Mouse (Mus musculus) liver, postnatal 0 days (tissue): ENCODE measurements around the gene 5730409E04Rik. TPM values are rescaled to one million over a fixed set of nuclear protein-coding genes. Genes with fewer than 3 reads are reported as not detected.

ENCODE experiments used
- ATAC-seq: fragments of 200-750 bp; cut with Nextera tagmentation; 2 replicates; pipeline ENCODE4 v1.8.0; 2017; ENCODE audit warnings: mild to moderate bottlenecking, moderate library complexity
- DNase-seq: peaks from one replicate; pipeline ENCODE4 v3.0.0-alpha.2; 2016
- H3K27ac ChIP-seq: fragments of 300-500 bp; sonication (generic); 2 replicates; pipeline ENCODE4 v1.5.1; 2014; ENCODE audit warnings: antibody characterized with exemption, moderate library complexity, mild to moderate bottlenecking, low read depth
- H3K27me3 ChIP-seq: fragments of 300-500 bp; sonication (generic); 2 replicates; pipeline ENCODE4 v1.6.1; 2014; ENCODE audit warnings: low read length, control low read depth, mixed read lengths; ENCODE audit not compliant: insufficient read depth
- H3K36me3 ChIP-seq: fragments of 300-500 bp; sonication (generic); replicated peaks from 2 replicates; pipeline ENCODE4 v1.6.1; 2014; ENCODE audit warnings: mild to moderate bottlenecking, control low read depth, low read length, moderate library complexity, mixed read lengths; ENCODE audit not compliant: insufficient read depth
- H3K4me1 ChIP-seq: fragments of 300-500 bp; sonication (generic); 2 replicates; pipeline ENCODE4 v1.6.1; 2014; ENCODE audit warnings: antibody characterized with exemption, mild to moderate bottlenecking, control low read depth; ENCODE audit not compliant: insufficient read depth
- H3K4me2 ChIP-seq: fragments of 300-500 bp; sonication (generic); 2 replicates; pipeline ENCODE4 v1.6.1; 2014; ENCODE audit warnings: low read depth, mild to moderate bottlenecking, low read length, moderate library complexity, mixed read lengths
- H3K4me3 ChIP-seq: fragments of 300-500 bp; sonication (generic); 2 replicates; pipeline ENCODE4 v1.5.1; 2014; ENCODE audit warnings: low read depth, low read length
- H3K9ac ChIP-seq: fragments of 300-500 bp; sonication (generic); replicated peaks from 2 replicates; pipeline ENCODE4 v1.6.1; 2014; ENCODE audit warnings: mild to moderate bottlenecking, moderate library complexity
- H3K9me3 ChIP-seq: fragments of 300-500 bp; sonication (generic); 2 replicates; pipeline ENCODE4 v1.6.1; 2016; ENCODE audit warnings: mild to moderate bottlenecking, control low read depth, low read length, mixed read lengths
- CTCF ChIP-seq: sonication (generic); IDR thresholded peaks from 2 replicates; pipeline ENCODE4 v1.5.1; 2016; ENCODE audit warnings: antibody characterized with exemption, low read depth
- EP300 ChIP-seq: IDR thresholded peaks from 2 replicates; pipeline ENCODE4 v1.6.1; 2016; ENCODE audit warnings: antibody characterized with exemption, low read depth, mild to moderate bottlenecking
- WGBS: fragments of 180-500 bp; shearing (Covaris S2); extraction: QIAGEN DNeasy Blood & Tissue Kit; methylation state at CpG from one replicate; pipeline ENCODE4 v1.1.7; 2014; ENCODE audit not compliant: insufficient replicate concordance; 5-methylcytosine and 5-hydroxymethylcytosine counted together
- polyA plus RNA-seq: library from polyadenylated mRNA; unstranded; fragments of >200 nt; fragmentation: Nextera tagmentation; extraction: Ambion mirVana; gene quantifications from 2 replicates; pipeline ENCODE4 v1.2.1, GENCODE M21; 2015

The 5730409E04Rik gene
- 0.34 and 0.41 TPM in 2 replicates for polyA plus RNA-seq

DNA sequence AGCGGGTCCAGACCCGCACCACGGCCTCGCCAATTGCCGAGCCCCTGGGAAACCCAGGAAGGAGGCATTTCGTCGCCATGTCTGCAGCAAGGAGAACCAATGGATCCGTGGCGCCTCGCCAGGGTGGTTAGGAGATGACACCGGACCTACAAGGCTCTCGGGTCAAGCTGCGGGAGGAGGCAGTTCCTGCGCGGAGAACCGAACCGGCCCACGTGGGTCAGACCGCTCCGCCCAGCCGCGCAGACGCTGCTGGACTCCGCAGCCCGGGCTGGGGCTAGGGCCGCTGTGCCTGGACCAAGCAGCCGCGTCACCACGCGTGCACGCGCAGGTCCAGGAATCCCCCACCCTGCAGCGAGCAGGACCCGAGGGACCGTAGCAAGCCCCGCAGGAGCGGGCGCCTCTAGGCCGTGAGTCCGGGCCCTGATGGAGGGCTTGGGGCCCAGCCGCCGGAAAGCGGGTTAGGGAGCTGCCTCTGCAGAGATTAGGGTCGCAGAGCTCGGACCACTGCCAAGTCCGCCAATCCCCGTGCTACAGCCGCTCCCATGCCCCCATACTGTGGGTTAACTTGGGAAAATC, at the start of gene 5730409E04Rik:
5730409E04Rik (plus strand) TSS at position 213 of the 576 bp plus-strand sequence.
- H3K9ac ChIP-seq: peak within 1 kb of the TSS; percentile 68
- TF ChIP-seq CTCF: no peak
- TF ChIP-seq EP300: no peak
- no peaks in the 10 kb centered on the region for H3K36me3 ChIP-seq
- ATAC-seq (peak; percentile 85), DNase-seq (peak; percentile 67)
- peak within 1 kb of the TSS; percentile 92 for H3K4me2 ChIP-seq
- WGBS: 2% methylated on average over 48 of the region's 48 CpGs
- H3K4me3 ChIP-seq: peak within 1 kb of the TSS; percentile 60
- peaks cover 7% of the 10 kb centered on the region; the same call in 1 of the 2 replicates for H3K4me1 ChIP-seq
- no peak within 1 kb of the TSS for H3K27ac ChIP-seq
- H3K27me3 ChIP-seq: no peaks in the 10 kb centered on the region
- H3K9me3 ChIP-seq: no peaks in the 10 kb centered on the region

DNA sequence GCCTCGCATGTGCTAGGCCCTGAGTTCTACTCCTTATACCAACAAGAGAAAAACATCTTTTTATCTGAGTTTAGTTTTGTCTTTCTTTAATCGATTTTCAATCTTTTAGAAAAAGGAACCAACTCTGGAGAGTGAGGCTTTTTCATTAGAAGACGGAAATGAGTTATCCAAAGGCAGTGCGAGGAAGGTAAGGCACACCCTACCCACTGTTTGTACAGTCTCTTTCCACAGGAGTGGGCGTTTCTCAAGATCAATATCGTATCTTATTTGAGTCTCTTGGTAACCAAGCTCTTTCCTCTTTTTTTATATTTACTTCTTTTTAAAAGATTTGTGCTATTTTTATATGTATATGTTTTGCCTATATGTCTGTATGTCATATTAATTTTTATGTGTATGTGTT, 45.8 kb upstream of the 5730409E04Rik start:
- peaks cover 61% of the 10 kb centered on the region for H3K36me3 ChIP-seq
- no peak overlapping the region for H3K9ac ChIP-seq
- 84% methylated on average over 6 of the region's 6 CpGs for WGBS
- no peak for TF ChIP-seq CTCF
- TF ChIP-seq EP300: no peak
- H3K4me3 ChIP-seq: no peak overlapping the region
- no peak overlapping the region for H3K27ac ChIP-seq
- no peaks in the 10 kb centered on the region for H3K27me3 ChIP-seq
- H3K9me3 ChIP-seq: no peaks in the 10 kb centered on the region
- ATAC-seq (no peak), DNase-seq (no peak)
- no peaks in the 10 kb centered on the region for H3K4me1 ChIP-seq
- no peak overlapping the region for H3K4me2 ChIP-seq

DNA sequence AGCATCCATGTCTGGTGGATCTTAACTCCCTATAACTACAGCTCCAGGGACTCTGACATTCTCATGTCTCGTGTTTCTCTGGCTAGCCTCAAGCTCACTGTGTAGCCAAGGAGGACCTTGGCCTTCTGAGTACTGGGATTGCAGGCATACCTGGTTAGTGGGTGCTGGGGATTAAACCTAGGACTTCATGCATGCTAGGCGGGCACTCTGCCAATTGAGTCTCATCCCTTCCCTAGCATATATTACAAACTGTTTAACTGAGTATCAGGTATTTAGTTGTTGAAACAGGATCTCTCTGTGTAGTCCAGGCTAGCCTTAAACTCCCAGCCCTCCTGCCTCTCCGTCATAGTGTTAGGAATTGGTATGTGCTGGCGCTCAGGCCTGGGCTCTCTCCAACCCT, 42.4 kb upstream of the 5730409E04Rik start:
- no peak overlapping the region for H3K27ac ChIP-seq
- ATAC-seq (no peak), DNase-seq (no peak)
- 92% methylated on average over 4 of the region's 4 CpGs for WGBS
- no peak overlapping the region for H3K4me2 ChIP-seq
- H3K36me3 ChIP-seq: peaks cover 57% of the 10 kb centered on the region
- H3K4me1 ChIP-seq: no peaks in the 10 kb centered on the region
- H3K9me3 ChIP-seq: no peaks in the 10 kb centered on the region
- H3K27me3 ChIP-seq: no peaks in the 10 kb centered on the region
- H3K4me3 ChIP-seq: no peak overlapping the region
- TF ChIP-seq CTCF (no peak), EP300 (no peak)
- no peak overlapping the region for H3K9ac ChIP-seq

DNA sequence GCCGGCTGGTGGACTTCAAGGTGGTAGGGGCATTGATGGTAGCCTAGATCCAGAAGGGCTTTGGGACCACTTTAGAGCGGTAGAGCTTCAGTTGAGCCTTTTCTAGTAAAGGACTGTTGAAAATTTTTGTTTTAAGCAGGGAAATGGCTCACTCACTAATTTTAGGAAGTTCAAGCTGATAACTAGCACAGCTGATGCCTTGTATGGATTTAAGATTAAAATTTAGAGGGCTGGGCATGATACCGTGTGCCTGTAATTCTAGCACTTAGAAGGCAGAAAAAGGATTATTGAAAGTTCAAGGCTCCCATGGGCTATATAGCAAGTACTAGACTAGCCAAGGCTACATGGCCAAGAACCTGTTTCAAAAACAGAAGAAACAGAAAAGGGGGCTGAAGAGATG, 39.8 kb upstream of the 5730409E04Rik start:
- TF ChIP-seq EP300 (no peak), CTCF (no peak)
- no peaks in the 10 kb centered on the region for H3K27me3 ChIP-seq
- WGBS: 92% methylated on average over 3 of the region's 3 CpGs
- no peaks in the 10 kb centered on the region for H3K9me3 ChIP-seq
- peaks cover 70% of the 10 kb centered on the region for H3K36me3 ChIP-seq
- ATAC-seq (no peak), DNase-seq (no peak)
- H3K9ac ChIP-seq: no peak overlapping the region
- no peak overlapping the region for H3K27ac ChIP-seq
- H3K4me2 ChIP-seq: no peak overlapping the region
- H3K4me3 ChIP-seq: no peak overlapping the region
- H3K4me1 ChIP-seq: no peaks in the 10 kb centered on the region

DNA sequence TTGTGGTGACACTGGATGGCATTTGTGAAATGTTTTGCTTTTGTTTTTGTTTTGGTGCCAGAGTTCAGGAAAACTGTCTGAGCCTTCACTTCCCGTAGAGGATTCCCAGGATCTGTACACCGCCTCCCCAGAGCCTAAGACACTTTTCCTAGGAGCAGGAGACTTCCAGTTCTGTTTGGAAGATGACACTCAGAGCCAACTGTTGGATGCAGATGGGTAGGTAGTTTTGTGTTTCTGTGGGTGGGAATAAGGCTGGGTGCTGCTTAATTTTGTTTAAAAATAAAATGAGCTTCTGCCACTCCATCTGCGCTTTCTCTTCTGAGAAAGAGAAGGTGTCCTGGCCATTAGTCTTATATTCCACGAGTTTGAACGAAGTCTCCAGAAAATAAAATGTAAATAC, 33.3 kb upstream of the 5730409E04Rik start:
- no peak overlapping the region for H3K27ac ChIP-seq
- no peaks in the 10 kb centered on the region for H3K27me3 ChIP-seq
- 92% methylated on average over 5 of the region's 5 CpGs for WGBS
- H3K4me2 ChIP-seq: no peak overlapping the region
- H3K9ac ChIP-seq: no peak overlapping the region
- no peak overlapping the region for H3K4me3 ChIP-seq
- H3K9me3 ChIP-seq: no peaks in the 10 kb centered on the region
- no peak for ATAC-seq
- peaks cover 90% of the 10 kb centered on the region for H3K36me3 ChIP-seq
- DNase-seq: no peak
- TF ChIP-seq CTCF (no peak), EP300 (no peak)
- H3K4me1 ChIP-seq: no peaks in the 10 kb centered on the region

DNA sequence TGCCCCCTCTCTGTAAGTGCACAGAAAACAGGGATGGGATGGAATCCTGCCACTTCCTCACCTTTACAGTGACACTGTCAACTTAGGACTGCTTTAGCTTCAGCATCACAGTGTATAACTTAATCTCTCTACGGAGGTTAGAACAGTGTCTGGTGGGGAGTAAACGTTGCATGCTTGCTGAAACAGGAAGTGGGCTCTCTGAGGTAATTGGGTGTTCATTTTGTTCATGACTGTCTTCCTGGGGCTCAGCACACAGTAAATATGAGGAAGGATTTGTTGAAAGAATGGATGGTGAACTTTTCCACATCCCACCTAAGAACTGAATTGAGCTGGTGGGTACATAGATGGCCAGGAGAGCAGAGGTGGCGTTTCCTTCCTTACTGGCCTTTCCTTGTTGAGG, 31.7 kb upstream of the 5730409E04Rik start:
- Histone ChIP-seq H3K9ac (no peak overlapping the region), H3K4me2 (no peak overlapping the region), H3K4me3 (no peak overlapping the region), H3K9me3 (no peaks in the 10 kb centered on the region), H3K27me3 (no peaks in the 10 kb centered on the region), H3K4me1 (no peaks in the 10 kb centered on the region), H3K27ac (no peak overlapping the region), H3K36me3 (peaks cover 81% of the 10 kb centered on the region)
- no peak for TF ChIP-seq CTCF
- TF ChIP-seq EP300: no peak
- WGBS: 58% methylated on average over 3 of the region's 3 CpGs
- no peak for ATAC-seq
- DNase-seq: no peak

DNA sequence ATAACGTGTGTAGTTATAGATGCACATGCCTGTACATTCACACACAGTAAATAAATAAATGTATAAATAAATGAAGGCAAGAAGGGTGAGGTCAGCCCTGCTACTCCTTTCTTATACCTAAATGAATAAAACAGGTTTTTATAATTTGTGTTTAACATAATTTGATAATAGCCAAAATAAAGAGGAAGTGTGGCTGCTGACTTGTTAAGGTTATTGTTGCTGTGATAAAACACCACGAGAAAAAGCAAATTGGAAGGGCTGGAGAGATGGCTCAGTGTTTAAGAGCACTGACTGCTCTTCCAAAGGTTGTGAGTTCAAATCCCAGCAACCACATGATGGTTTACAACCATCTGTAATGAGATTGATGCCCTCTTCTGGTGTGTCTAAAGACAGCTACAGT, 30.5 kb upstream of the 5730409E04Rik start:
- no peak overlapping the region for H3K9ac ChIP-seq
- peaks cover 79% of the 10 kb centered on the region for H3K36me3 ChIP-seq
- no peaks in the 10 kb centered on the region for H3K4me1 ChIP-seq
- H3K4me3 ChIP-seq: no peak overlapping the region
- WGBS: 83% methylated on average over 2 of the region's 2 CpGs
- no peak overlapping the region for H3K4me2 ChIP-seq
- H3K9me3 ChIP-seq: no peaks in the 10 kb centered on the region
- TF ChIP-seq CTCF (no peak), EP300 (no peak)
- no peaks in the 10 kb centered on the region for H3K27me3 ChIP-seq
- no peak for ATAC-seq
- DNase-seq: no peak
- H3K27ac ChIP-seq: no peak overlapping the region
